Mouse (Mus musculus): ENCODE data around the gene Igsf8.

GRCm38 (mm10) chr1:172279768-172280509, 18.5 kb downstream of the Igsf8 start:
- TF ChIP-seq EP300 (IDR thresholded peaks at IDR 0.05; ENCODE audit: low read depth), result no peak
- TF ChIP-seq CTCF (IDR thresholded peaks at IDR 0.05; ENCODE audit: low read depth), result no peak
